Mouse (Mus musculus) lung, embryonic 16.5 days (tissue): ENCODE measurements around the gene Cnnm2. TPM values are rescaled to one million over a fixed set of nuclear protein-coding genes. Genes with fewer than 3 reads are reported as not detected.
"Not testable (repeated sequence)": the region's sequence is repeated elsewhere in the genome, so short reads cannot be mapped to it uniquely, and the experiment has no call there.

Experiments
- ATAC-seq: fragments of 200-750 bp; cut with Nextera tagmentation; 2 replicates; pipeline ENCODE4 v1.8.0; 2017; ENCODE audit warnings: low read depth, mild to moderate bottlenecking, moderate library complexity
- H3K27ac ChIP-seq: fragments of 300-500 bp; sonication (generic); 2 replicates; pipeline ENCODE4 v1.5.1; 2014; ENCODE audit warnings: mild to moderate bottlenecking, control low read depth, low read length
- H3K27me3 ChIP-seq: fragments of 300-500 bp; sonication (generic); 2 replicates; pipeline ENCODE4 v1.6.1; 2014; ENCODE audit warnings: low read depth, low read length, mixed read lengths; ENCODE audit not compliant: control insufficient read depth, insufficient read depth
- H3K36me3 ChIP-seq: fragments of 300-500 bp; sonication (generic); 2 replicates; pipeline ENCODE4 v1.6.1; 2014; ENCODE audit warnings: low read length; ENCODE audit not compliant: control insufficient read depth, insufficient read depth
- H3K4me1 ChIP-seq: fragments of 300-500 bp; sonication (generic); replicated peaks from 2 replicates; pipeline ENCODE4 v1.6.1; 2014; ENCODE audit warnings: low read length, mixed read lengths; ENCODE audit not compliant: control insufficient read depth, insufficient read depth
- H3K4me2 ChIP-seq: fragments of 300-500 bp; sonication (generic); 2 replicates; pipeline ENCODE4 v1.6.1; 2014; ENCODE audit warnings: low read depth, low read length, control low read depth
- H3K4me3 ChIP-seq: fragments of 300-500 bp; sonication (generic); 2 replicates; pipeline ENCODE4 v1.5.1; 2014; ENCODE audit warnings: mild to moderate bottlenecking, low read length, control low read depth
- H3K9ac ChIP-seq: fragments of 300-500 bp; sonication (generic); 2 replicates; pipeline ENCODE4 v1.6.1; 2014; ENCODE audit warnings: low read length, control low read depth
- H3K9me3 ChIP-seq: fragments of 300-500 bp; sonication (generic); 2 replicates; pipeline ENCODE4 v1.6.1; 2016; ENCODE audit warnings: low read length; ENCODE audit not compliant: control insufficient read depth
- WGBS: fragments of 180-500 bp; shearing (Covaris S2); extraction: QIAGEN DNeasy Blood & Tissue Kit; methylation state at CpG from one replicate; pipeline ENCODE4 v1.1.7; 2014; 5-methylcytosine and 5-hydroxymethylcytosine counted together
- polyA plus RNA-seq: library from polyadenylated mRNA; unstranded; fragments of >200 nt; fragmentation: Nextera tagmentation; extraction: Ambion mirVana; gene quantifications from 2 replicates; pipeline ENCODE4 v1.2.1, GENCODE M21; 2015

Gene Cnnm2
- polyA plus RNA-seq, 1 experiment from 2014 or later: 2.5 TPM

GRCm38 (mm10) chr19:46731351-46731750, 30.0 kb upstream of the Cnnm2 start:
- Histone ChIP-seq H3K27ac (no peak overlapping the region), H3K4me1 (no peaks in the 10 kb centered on the region), H3K27me3 (no peaks in the 10 kb centered on the region), H3K9ac (no peak overlapping the region), H3K4me2 (no peak overlapping the region), H3K4me3 (no peak overlapping the region), H3K9me3 (no peaks in the 10 kb centered on the region), H3K36me3 (peaks cover under 1% of the 10 kb centered on the region; the same call in 1 of the 2 replicates)
- ATAC-seq: no peak
- WGBS: 83% methylated on average over 10 of the region's 10 CpGs

GRCm38 (mm10) chr19:46732673-46733072, 28.7 kb upstream of the Cnnm2 start:
- H3K27me3 ChIP-seq, H3K9me3 ChIP-seq, ATAC-seq, H3K9ac ChIP-seq, H3K4me2 ChIP-seq, H3K4me1 ChIP-seq, H3K27ac ChIP-seq, H3K4me3 ChIP-seq, H3K36me3 ChIP-seq: not testable (repeated sequence)
- 90% methylated on average over 5 of the region's 5 CpGs for WGBS

GRCm38 (mm10) chr19:46733626-46734025, 27.8 kb upstream of the Cnnm2 start:
- 81% methylated on average over 7 of the region's 7 CpGs for WGBS
- Histone ChIP-seq H3K27me3 (no peaks in the 10 kb centered on the region), H3K4me2 (no peak overlapping the region), H3K36me3 (no peaks in the 10 kb centered on the region), H3K9me3 (no peaks in the 10 kb centered on the region), H3K27ac (no peak overlapping the region), H3K4me3 (no peak overlapping the region), H3K9ac (no peak overlapping the region), H3K4me1 (no peaks in the 10 kb centered on the region)
- no peak for ATAC-seq

- Histone ChIP-seq H3K27ac (no peak overlapping the region), H3K4me2 (no peak overlapping the region), H3K36me3 (no peaks in the 10 kb centered on the region), H3K4me1 (no peaks in the 10 kb centered on the region), H3K9ac (no peak overlapping the region), H3K4me3 (no peak overlapping the region), H3K27me3 (no peaks in the 10 kb centered on the region), H3K9me3 (no peaks in the 10 kb centered on the region)
- peak; percentile 62; the same call in 1 of the 2 replicates for ATAC-seq
- WGBS: 26% methylated on average over 5 of the region's 5 CpGs
Observed at GRCm38 (mm10) chr19:46735241-46735640, 26.2 kb upstream of the Cnnm2 start.

GRCm38 (mm10) chr19:46737106-46737505, 24.3 kb upstream of the Cnnm2 start:
- Histone ChIP-seq H3K4me2 (no peak overlapping the region), H3K27me3 (no peaks in the 10 kb centered on the region), H3K4me3 (no peak overlapping the region), H3K36me3 (no peaks in the 10 kb centered on the region), H3K27ac (no peak overlapping the region), H3K4me1 (no peaks in the 10 kb centered on the region), H3K9me3 (no peaks in the 10 kb centered on the region), H3K9ac (no peak overlapping the region)
- WGBS: 49% methylated on average over 7 of the region's 7 CpGs
- no peak for ATAC-seq

- H3K4me3 ChIP-seq: no peak overlapping the region
- H3K4me2 ChIP-seq: no peak overlapping the region
- no peak overlapping the region for H3K9ac ChIP-seq
- H3K27me3 ChIP-seq: no peaks in the 10 kb centered on the region
- no peaks in the 10 kb centered on the region for H3K9me3 ChIP-seq
- WGBS: 52% methylated on average over 7 of the region's 7 CpGs
- no peaks in the 10 kb centered on the region for H3K36me3 ChIP-seq
- H3K27ac ChIP-seq: no peak overlapping the region
- H3K4me1 ChIP-seq: no peaks in the 10 kb centered on the region
- ATAC-seq: no peak
Observed at GRCm38 (mm10) chr19:46740341-46741008, 20.9 kb upstream of the Cnnm2 start.

GRCm38 (mm10) chr19:46741574-46741973, 19.8 kb upstream of the Cnnm2 start:
- ATAC-seq: no peak
- H3K4me1 ChIP-seq: no peaks in the 10 kb centered on the region
- H3K9ac ChIP-seq: no peak overlapping the region
- no peak overlapping the region for H3K27ac ChIP-seq
- no peaks in the 10 kb centered on the region for H3K27me3 ChIP-seq
- no peak overlapping the region for H3K4me3 ChIP-seq
- WGBS: 25% methylated on average over 6 of the region's 6 CpGs
- H3K4me2 ChIP-seq: no peak overlapping the region
- H3K36me3 ChIP-seq: no peaks in the 10 kb centered on the region
- no peaks in the 10 kb centered on the region for H3K9me3 ChIP-seq

GRCm38 (mm10) chr19:46744681-46745080, 16.7 kb upstream of the Cnnm2 start:
- Histone ChIP-seq H3K9me3 (no peaks in the 10 kb centered on the region), H3K4me1 (no peaks in the 10 kb centered on the region), H3K9ac (no peak overlapping the region), H3K36me3 (no peaks in the 10 kb centered on the region), H3K4me3 (no peak overlapping the region), H3K27me3 (no peaks in the 10 kb centered on the region), H3K27ac (no peak overlapping the region), H3K4me2 (no peak overlapping the region)
- no peak for ATAC-seq
- WGBS: 62% methylated on average over 9 of the region's 9 CpGs

- 79% methylated on average over 3 of the region's 3 CpGs for WGBS
- H3K27me3 ChIP-seq: no peaks in the 10 kb centered on the region
- H3K4me3 ChIP-seq: no peak overlapping the region
- ATAC-seq: no peak
- H3K27ac ChIP-seq: no peak overlapping the region
- no peak overlapping the region for H3K9ac ChIP-seq
- no peaks in the 10 kb centered on the region for H3K9me3 ChIP-seq
- no peaks in the 10 kb centered on the region for H3K36me3 ChIP-seq
- no peak overlapping the region for H3K4me2 ChIP-seq
- no peaks in the 10 kb centered on the region for H3K4me1 ChIP-seq
Observed at GRCm38 (mm10) chr19:46747799-46748198, 13.6 kb upstream of the Cnnm2 start.

- Histone ChIP-seq H3K27ac (no peak overlapping the region), H3K36me3 (no peaks in the 10 kb centered on the region)
Observed at GRCm38 (mm10) chr19:46752235-46752634, 9.2 kb upstream of the Cnnm2 start.

More at GRCm38 (mm10) chr19:46752235-46752634, 9.2 kb upstream of the Cnnm2 start:
- H3K9me3 ChIP-seq: no peaks in the 10 kb centered on the region
- H3K9ac ChIP-seq: no peak overlapping the region
- no peaks in the 10 kb centered on the region for H3K27me3 ChIP-seq
- ATAC-seq: no peak
- no peak overlapping the region for H3K4me2 ChIP-seq
- WGBS: 79% methylated on average over 5 of the region's 5 CpGs
- no peaks in the 10 kb centered on the region for H3K4me1 ChIP-seq
- no peak overlapping the region for H3K4me3 ChIP-seq
